Comparison of ENCODE assay signal across 15 mouse cellular contexts in the genomic region with DNA sequence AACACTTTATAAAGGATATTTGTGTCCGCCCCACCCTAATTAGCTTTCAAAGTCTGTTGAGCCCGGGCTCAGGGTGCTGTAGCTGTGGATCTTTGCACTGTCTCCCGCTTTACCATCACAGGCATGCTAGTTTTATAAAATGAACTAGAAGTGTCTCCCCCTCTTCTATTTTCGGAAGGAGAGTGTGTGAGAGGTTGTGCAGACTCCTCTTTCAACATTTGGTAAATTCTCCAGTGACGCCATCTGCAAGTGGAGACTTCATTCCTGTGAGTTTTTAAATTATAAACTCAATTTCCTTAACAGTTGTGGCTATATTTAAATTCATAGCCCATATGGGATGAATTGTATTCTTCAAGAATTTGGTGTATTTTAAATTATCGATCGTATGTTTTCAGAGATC. TPM values are rescaled to one million over a fixed set of nuclear protein-coding genes. Genes with fewer than 3 reads are reported as not detected.
DNase-seq lines count a peak whose midpoint lies in the region; ATAC-seq and TF ChIP-seq lines count a peak whose summit lies in the region.
"Had no signal": no experiment of that assay in that cellular context is flagged by ENCODE, and none has a peak within 500 bp of the region (broad histone marks: within the 10 kb centered on the region; RNA-seq: fewer than 3 reads in every experiment).

No protein-coding gene starts in this region.

- no peaks in the 10 kb centered on the region for H3K36me3 ChIP-seq in forebrain, postnatal 0 days (ENCODE audit: insufficient read depth)
- H3K36me3 ChIP-seq in forebrain, embryonic 13.5 days (ENCODE audit: poor library complexity, severe bottlenecking): no peaks in the 10 kb centered on the region
- H3K36me3 ChIP-seq in heart, embryonic 16.5 days (ENCODE audit: control insufficient read depth, insufficient read depth): no peaks in the 10 kb centered on the region
- H3K36me3 ChIP-seq in heart, embryonic 10.5 days: no peaks in the 10 kb centered on the region
- H3K36me3 ChIP-seq: embryonic facial prominence, embryonic 12.5 days; forebrain, embryonic 10.5 days; forebrain, embryonic 15.5 days; hindbrain, embryonic 12.5 days had no signal

- no peak overlapping the region for H3K4me3 ChIP-seq in forebrain, postnatal 0 days (ENCODE audit: low read depth, low read length)
- H3K4me3 ChIP-seq in forebrain, embryonic 13.5 days: no peak overlapping the region
- H3K4me3 ChIP-seq in heart, embryonic 16.5 days (ENCODE audit: low read length): no peak overlapping the region
- no peak overlapping the region for H3K4me3 ChIP-seq in heart, embryonic 10.5 days
- H3K4me3 ChIP-seq: embryonic facial prominence, embryonic 12.5 days; erythroblast, embryonic 14.5 days; forebrain, embryonic 10.5 days; forebrain, embryonic 15.5 days; gastrocnemius, adult 2 months; hindbrain, embryonic 12.5 days had no signal

- peaks cover 4% of the 10 kb centered on the region; the same call in 1 of the 2 replicates for H3K4me1 ChIP-seq in forebrain, postnatal 0 days (ENCODE audit: insufficient read depth)
- H3K4me1 ChIP-seq in forebrain, embryonic 13.5 days: peaks cover 4% of the 10 kb centered on the region
- H3K4me1 ChIP-seq in heart, embryonic 16.5 days (ENCODE audit: control insufficient read depth, insufficient read depth, low read length): peaks cover 3% of the 10 kb centered on the region
- peaks cover 11% of the 10 kb centered on the region for H3K4me1 ChIP-seq in heart, embryonic 10.5 days
- H3K4me1 ChIP-seq: hindbrain, embryonic 12.5 days had no signal

- peak; percentile 43 for DNase-seq in forebrain, postnatal 0 days
- DNase-seq in heart, embryonic 10.5 days (ENCODE audit: low spot score): no peak
- peak; percentile 51 for DNase-seq in brain, adult 2 months (ENCODE audit: low read depth, low spot score)
- no peak for DNase-seq in adrenal gland, postnatal 10 days
- DNase-seq in right cerebral cortex, adult 2 months (ENCODE audit: low spot score in 2 of 2): no peak

- no peak overlapping the region for H3K27ac ChIP-seq in forebrain, postnatal 0 days (ENCODE audit: low read depth, low read length)
- no peak overlapping the region for H3K27ac ChIP-seq in forebrain, embryonic 13.5 days
- H3K27ac ChIP-seq in heart, embryonic 16.5 days (ENCODE audit: low read length): no peak overlapping the region
- H3K27ac ChIP-seq in heart, embryonic 10.5 days: no peak overlapping the region
- H3K27ac ChIP-seq: embryonic facial prominence, embryonic 12.5 days; forebrain, embryonic 10.5 days; forebrain, embryonic 15.5 days; gastrocnemius, adult 2 months; hindbrain, embryonic 12.5 days had no signal

- no peak overlapping the region for H3K4me2 ChIP-seq in forebrain, postnatal 0 days (ENCODE audit: low read depth)
- H3K4me2 ChIP-seq in forebrain, embryonic 13.5 days: no peak overlapping the region
- H3K4me2 ChIP-seq in heart, embryonic 16.5 days (ENCODE audit: low read depth, low read length): peak overlapping the region; percentile 31; the same call in 1 of the 2 replicates
- H3K4me2 ChIP-seq: forebrain, embryonic 15.5 days; hindbrain, embryonic 12.5 days had no signal

- no peak overlapping the region for H3K9ac ChIP-seq in forebrain, postnatal 0 days
- H3K9ac ChIP-seq in forebrain, embryonic 13.5 days: no peak overlapping the region
- no peak overlapping the region for H3K9ac ChIP-seq in heart, embryonic 16.5 days (ENCODE audit: low read length)
- H3K9ac ChIP-seq: embryonic facial prominence, embryonic 12.5 days; forebrain, embryonic 15.5 days; hindbrain, embryonic 12.5 days had no signal

- H3K9me3 ChIP-seq in forebrain, postnatal 0 days (ENCODE audit: low read length): no peaks in the 10 kb centered on the region
- H3K9me3 ChIP-seq in forebrain, embryonic 13.5 days (replicated peaks): no peaks in the 10 kb centered on the region
- H3K9me3 ChIP-seq in heart, embryonic 16.5 days (replicated peaks; ENCODE audit: control insufficient read depth, low read length): no peaks in the 10 kb centered on the region
- no peaks in the 10 kb centered on the region for H3K9me3 ChIP-seq in heart, embryonic 10.5 days
- H3K9me3 ChIP-seq: embryonic facial prominence, embryonic 12.5 days; forebrain, embryonic 10.5 days; forebrain, embryonic 15.5 days; hindbrain, embryonic 12.5 days had no signal

- no peak for TF ChIP-seq CTCF in forebrain, postnatal 0 days (IDR thresholded peaks at IDR 0.05; ENCODE audit: low read depth)

- H3K27me3 ChIP-seq in forebrain, postnatal 0 days (ENCODE audit: insufficient read depth, low read length): no peaks in the 10 kb centered on the region
- no peaks in the 10 kb centered on the region for H3K27me3 ChIP-seq in forebrain, embryonic 13.5 days
- peaks cover 3% of the 10 kb centered on the region; the same call in 1 of the 2 replicates for H3K27me3 ChIP-seq in heart, embryonic 16.5 days (ENCODE audit: control insufficient read depth, insufficient read depth, low read length)
- peaks cover 22% of the 10 kb centered on the region for H3K27me3 ChIP-seq in heart, embryonic 10.5 days (ENCODE audit: insufficient read depth, poor library complexity, severe bottlenecking)
- H3K27me3 ChIP-seq: embryonic facial prominence, embryonic 12.5 days; forebrain, embryonic 15.5 days; Patski had no signal

- ATAC-seq in forebrain, postnatal 0 days: peak; percentile 23; the same call in 1 of the 2 replicates
- ATAC-seq in forebrain, embryonic 13.5 days: no peak
- ATAC-seq in heart, embryonic 16.5 days (replicated peaks; ENCODE audit: extremely low read depth, insufficient read depth, low FRiP score): no peak
- ATAC-seq: intestine, postnatal 0 days; Patski had no signal

- 70% methylated on average over 7 of the region's 7 CpGs for WGBS in forebrain, postnatal 0 days
- WGBS in forebrain, embryonic 13.5 days: 91% methylated on average over 7 of the region's 7 CpGs
- 66% methylated on average over 7 of the region's 7 CpGs for WGBS in heart, embryonic 16.5 days
- WGBS in heart, embryonic 10.5 days: 76% methylated on average over 7 of the region's 7 CpGs

RNA-seq across cellular contexts. Expression of a gene that starts 42.1 kb away (rescaled TPM):
- 1.4 TPM in 2 replicates for total RNA-seq in forebrain, postnatal 0 days (2014; rRNA removed)
- polyA plus RNA-seq in forebrain, postnatal 0 days (2015; fragmentation: Nextera tagmentation; extraction: Ambion mirVana): 0.14 and 0.30 TPM in 2 replicates
- polyA plus RNA-seq in forebrain, embryonic 13.5 days (2015; fragmentation: Nextera tagmentation; extraction: Ambion mirVana): 0.46 and 0.62 TPM in 2 replicates
- polyA plus RNA-seq in heart, embryonic 16.5 days (2015; fragmentation: Nextera tagmentation; extraction: Ambion mirVana): 0.21 and 0.22 TPM in 2 replicates
- 0.28 and 0.55 TPM in 2 replicates for polyA plus RNA-seq in heart, embryonic 10.5 days (2016; fragmentation: Nextera tagmentation; extraction: Ambion mirVana)
- 1 to 10 TPM; 1.7 to 4.2 TPM for total RNA-seq in adrenal gland, postnatal 10 days (2021)

Comparison
In these comparisons a context has a peak if more than half of its experiments do, and no peak if none do; other contexts are left out.
1. DNase-seq: peak in forebrain, postnatal 0 days (single experiment) and brain, adult 2 months (single experiment); none in heart, embryonic 10.5 days (single experiment), adrenal gland, postnatal 10 days (single experiment) and right cerebral cortex, adult 2 months (0 of 2).